Mouse (Mus musculus) liver, adult (tissue): ENCODE results near the gene BC030870.

Experiments used
- GATA4 ChIP-seq: IDR thresholded peaks from 2 replicates; pipeline ENCODE4 v1.6.1; 2014; ENCODE audit warnings: mild to moderate bottlenecking, low read length; ENCODE audit not compliant: insufficient replicate concordance

The BC030870 gene

GRCm38 (mm10) chr8:65089781-65090180 lies 39.6 kb downstream of the BC030870 start:
- TF ChIP-seq GATA4 = no peak

- TF ChIP-seq GATA4 = no peak
Observed at GRCm38 (mm10) chr8:65088120-65088519, 41.2 kb downstream of the BC030870 start.

DNA sequence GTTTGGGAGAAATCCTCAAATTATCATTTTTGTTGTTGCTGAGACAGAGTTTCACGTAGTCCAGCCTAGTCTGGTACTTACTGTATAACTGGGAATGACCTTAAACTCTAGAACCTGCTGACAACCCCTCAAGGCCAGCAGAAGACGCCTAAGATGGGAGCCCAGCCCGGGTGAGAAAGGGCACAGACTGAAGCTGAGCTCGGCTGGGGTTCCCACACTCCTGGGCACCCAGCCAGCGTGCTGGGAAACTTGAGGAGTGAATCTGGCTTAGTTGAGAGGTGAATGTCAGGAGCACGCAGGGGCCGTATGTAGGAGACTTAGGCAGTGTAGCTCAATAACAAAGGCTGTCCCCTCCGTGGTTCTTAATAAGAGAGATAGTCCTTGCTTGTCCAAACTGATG lies 41.7 kb downstream of the BC030870 start:
- no peak for TF ChIP-seq GATA4

GRCm38 (mm10) chr8:65085680-65086079 lies 43.7 kb downstream of the BC030870 start:
- no peak for TF ChIP-seq GATA4

DNA sequence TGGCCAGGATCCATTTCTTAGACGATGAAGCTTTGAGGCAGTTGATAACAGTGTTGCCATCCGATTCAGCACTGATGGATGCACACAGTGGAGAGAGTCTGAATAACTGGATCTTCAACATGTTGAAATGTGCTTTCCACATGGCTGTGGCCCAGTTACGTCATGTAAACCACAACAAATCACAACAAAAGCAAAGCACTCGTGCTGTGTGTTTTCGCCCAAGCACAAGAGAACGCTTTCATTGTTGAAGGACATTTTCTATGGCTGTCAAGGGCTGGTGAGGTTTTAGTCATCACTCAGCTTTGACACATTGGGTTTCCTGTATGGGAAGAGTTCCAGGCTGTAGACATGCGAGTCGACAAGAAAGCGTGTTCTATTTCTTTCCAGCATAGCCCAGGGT lies 48.6 kb downstream of the BC030870 start:
- no peak for TF ChIP-seq GATA4

DNA sequence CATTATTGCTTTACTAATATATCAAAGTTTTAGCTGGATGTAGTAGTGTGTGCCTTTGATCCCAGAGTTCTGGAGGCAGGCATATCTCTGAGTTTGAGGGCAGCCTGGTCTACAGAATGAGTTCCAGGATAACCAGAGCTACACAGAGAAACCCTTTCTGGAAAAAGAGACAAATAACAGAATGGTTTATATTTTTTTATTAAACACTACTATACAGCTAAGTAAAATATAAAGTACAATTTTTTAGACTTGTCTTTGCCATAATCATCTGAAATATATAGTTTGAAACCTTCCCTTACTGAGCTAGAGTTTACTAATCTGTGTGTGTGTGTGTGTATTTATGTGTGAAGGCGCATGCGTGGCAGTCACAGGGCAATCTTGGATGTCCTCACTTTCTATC lies 54.6 kb downstream of the BC030870 start, which contains the start of gene Gm10663:
Gm10663 (plus strand) TSS at position 301 of the 400 bp plus-strand sequence.
- TF ChIP-seq GATA4 = no peak

DNA sequence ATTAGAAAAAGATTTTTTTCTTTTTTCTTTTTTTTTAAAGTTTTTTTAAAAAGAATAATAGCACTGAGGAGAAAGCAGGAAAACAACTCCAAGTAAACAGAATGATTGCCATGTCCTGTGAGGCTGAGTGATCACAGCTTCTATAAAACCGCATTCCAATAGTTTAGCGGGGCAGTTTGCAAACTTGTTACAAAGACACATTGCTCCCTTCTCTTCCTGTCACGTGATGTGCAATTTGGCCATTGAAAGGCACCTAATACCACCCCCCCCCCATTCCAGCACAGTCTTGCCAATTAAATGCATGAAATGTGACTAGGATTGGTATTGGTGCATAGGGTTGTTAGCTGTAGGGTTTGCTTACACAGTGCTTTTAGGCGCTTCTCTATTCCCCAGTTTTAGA lies 58.4 kb downstream of the BC030870 start:
- TF ChIP-seq GATA4 = no peak

- no peak for TF ChIP-seq GATA4
Observed at GRCm38 (mm10) chr8:65068473-65068819, 60.9 kb downstream of the BC030870 start.

DNA sequence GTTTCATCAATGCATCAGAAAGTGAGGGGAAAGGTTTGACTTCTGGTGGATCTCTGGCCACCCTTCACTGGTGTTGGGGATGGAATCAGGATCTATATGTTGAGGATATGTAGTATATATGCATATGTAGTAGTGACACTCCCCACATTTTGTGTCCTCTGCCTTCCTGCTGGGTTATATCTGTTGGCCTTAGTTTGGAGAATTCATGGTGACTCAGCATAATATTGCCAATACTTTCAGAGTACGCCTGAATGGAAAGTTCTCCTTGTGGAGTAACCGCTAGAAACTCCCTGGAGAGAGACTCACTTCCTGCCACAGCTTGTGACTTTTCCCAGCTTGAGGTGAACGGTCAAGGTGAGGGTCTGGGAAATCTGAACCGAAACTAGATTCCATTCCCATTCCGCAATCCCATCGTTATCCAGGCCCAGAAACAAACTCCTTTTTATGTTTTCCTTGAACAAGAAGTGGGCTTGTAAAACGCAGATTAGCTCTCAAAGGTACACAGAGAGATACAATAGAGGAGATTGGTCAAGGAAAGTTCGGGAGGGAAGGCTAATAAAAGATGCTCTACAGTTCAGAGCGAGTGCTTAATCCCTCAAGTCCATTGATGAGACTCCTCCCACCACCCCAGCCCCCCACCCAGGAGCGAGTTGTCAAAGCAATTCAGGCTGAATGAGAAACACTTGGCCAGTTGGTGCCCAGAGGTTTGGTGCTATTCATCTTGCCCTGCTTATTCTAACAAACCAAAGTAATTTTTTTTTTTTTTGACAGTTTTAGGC lies 61.5 kb downstream of the BC030870 start:
- TF ChIP-seq GATA4 = no peak

GRCm38 (mm10) chr8:65067031-65067430 lies 62.3 kb downstream of the BC030870 start:
- TF ChIP-seq GATA4 = no peak

- TF ChIP-seq GATA4 = no peak
Observed at GRCm38 (mm10) chr8:65065622-65066021, 63.7 kb downstream of the BC030870 start.

GRCm38 (mm10) chr8:65064071-65064470 lies 65.3 kb downstream of the BC030870 start:
- no peak for TF ChIP-seq GATA4

DNA sequence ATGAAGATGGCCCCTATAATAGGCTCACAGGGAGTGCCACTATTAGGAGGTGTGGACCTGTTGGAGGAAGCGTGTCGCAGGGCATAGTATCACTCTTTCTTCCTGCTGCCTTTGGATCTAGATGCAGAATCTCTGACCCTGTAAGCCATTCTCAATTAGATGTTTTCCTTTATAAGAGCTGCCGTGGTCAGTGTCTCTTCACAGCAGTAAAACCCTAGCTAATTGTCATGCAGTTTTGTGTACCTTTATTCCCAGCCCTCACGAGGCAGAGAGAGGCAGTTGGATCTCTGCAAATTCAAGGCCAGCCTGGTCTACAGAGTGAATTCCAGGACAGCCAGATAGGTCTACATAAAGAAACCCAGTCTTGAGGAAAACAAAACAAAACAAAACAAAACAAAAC lies 67.2 kb downstream of the BC030870 start:
- TF ChIP-seq GATA4 = no peak

DNA sequence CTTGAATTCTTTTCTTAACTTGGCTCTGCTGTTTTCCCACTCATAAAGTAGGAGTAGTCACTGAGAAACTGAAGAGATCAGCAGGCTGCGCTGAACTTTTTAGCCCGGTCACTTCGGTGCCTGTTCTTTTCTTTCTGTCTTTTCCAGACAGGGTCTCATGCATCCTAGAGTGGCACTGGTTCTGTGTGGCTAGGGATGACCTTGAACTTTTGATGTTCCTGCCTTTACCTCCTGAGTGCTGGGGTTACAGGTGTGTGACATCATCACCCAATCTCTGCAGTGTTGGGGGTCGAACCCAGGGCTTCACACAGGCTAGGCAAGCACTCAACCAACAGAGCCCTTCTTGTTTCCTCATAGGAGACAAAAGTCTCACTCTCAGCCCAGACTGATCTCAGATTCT lies 72.6 kb downstream of the BC030870 start:
- no peak for TF ChIP-seq GATA4

DNA sequence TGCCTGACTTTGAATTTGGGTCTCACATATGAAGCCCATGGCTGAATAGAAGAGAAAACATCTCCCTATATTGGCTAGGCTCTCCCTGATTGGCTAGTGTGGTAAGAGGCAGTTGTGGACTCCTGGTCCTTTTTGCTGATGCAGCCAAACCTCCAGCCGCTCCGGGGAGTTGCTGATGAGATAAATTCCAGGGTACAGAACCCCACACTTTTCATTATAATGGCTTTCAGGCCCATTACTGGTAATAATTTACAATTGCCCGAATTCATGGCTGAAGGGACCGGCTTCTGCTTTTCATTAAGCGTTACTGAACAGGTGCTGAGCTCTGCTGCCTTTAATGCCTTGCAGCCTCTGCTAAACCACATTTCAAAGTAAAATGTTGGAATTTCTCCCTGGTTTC lies 75.4 kb downstream of the BC030870 start:
- TF ChIP-seq GATA4 = no peak

- no peak for TF ChIP-seq GATA4
Observed at GRCm38 (mm10) chr8:65053554-65053953, 75.8 kb downstream of the BC030870 start.

DNA sequence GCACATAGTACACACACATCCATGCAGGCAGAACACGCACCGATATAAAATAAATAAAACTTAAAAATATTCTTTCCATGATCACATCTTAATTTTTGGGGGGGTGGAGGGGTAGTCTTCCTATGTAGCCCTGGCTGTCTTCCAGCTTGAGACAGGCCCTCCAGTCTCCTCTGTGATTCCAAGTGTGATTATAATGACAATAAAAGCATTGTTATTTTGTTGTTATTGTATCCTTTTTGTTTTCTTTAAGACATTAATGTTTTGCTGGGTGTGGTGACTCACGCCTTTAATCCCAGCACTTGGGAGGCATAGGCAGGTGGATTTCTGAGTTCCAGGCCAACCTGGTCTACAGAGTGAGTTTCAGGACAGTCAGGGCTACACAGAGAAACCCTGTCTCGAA lies 81.6 kb downstream of the BC030870 start:
- TF ChIP-seq GATA4 = no peak

DNA sequence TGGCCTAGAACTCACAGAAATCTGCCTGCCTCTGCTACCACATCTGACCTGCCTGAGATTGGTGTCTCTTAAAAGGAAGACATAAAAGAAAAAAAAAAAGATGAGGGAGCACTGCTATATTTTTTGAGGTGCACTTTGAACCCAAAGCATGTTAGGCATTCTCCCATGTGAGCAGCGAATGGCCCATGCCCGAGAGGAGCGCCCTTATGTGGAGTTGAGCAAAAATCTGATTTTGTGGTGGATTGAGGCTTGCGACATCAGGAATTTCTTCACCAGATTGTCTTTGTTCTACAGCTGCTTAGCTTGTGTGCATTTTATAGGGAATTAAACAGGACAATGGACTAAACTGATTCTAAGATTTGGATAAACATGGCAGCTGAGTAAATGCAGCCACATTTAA lies 82.2 kb downstream of the BC030870 start:
- TF ChIP-seq GATA4 = no peak

DNA sequence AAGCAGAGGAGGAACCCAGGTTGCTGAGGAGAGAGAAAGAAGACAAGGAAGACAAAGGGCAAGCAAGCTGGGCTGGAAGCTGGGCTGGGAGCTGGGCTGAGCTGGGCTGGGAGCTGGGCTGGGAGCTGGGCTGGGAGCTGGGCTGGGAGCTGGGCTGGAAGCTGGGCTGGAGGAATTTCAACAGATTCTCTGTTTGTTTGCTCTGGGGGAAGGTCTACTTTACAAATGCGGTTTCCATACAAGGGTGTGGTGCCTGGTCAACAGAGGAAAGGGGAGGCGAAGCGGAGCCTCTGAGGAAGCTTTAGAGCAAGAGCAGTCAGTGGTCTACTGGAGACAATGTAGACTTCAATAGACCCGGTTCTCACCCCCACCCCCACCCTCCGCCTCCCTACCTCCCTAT lies 82.8 kb downstream of the BC030870 start:
- no peak for TF ChIP-seq GATA4
